Mouse (Mus musculus) MEL (cell line): ENCODE results near the gene Szt2.

ENCODE experiments used
- CHD2 ChIP-seq: IDR thresholded peaks from 2 replicates; pipeline ENCODE4 v1.6.1; 2011; ENCODE audit warnings: low read length, improper control_type of control experiment
- CTCF ChIP-seq, 3 experiments: IDR thresholded peaks in 2 of 3; conservative IDR thresholded peaks in 1 of 3; 2 replicates each; pipeline ENCODE4 v1.5.1; 2011 to 2012; ENCODE audit warnings: low read length in 3 of 3, low read depth in 2 of 3, mild to moderate bottlenecking in 2 of 3, improper control_type of control experiment in 1 of 3, inconsistent platforms in 1 of 3, mixed read lengths in 1 of 3, moderate library complexity in 1 of 3; ENCODE audit not compliant: control insufficient read depth in 1 of 3, insufficient read depth in 1 of 3, poor library complexity in 1 of 3, severe bottlenecking in 1 of 3
- EP300 ChIP-seq, 2 experiments: IDR thresholded peaks; 2 replicates each; pipeline ENCODE4 v1.6.1; 2011; ENCODE audit warnings: improper control_type of control experiment in 2 of 2, low read length in 2 of 2, low read depth in 1 of 2, mild to moderate bottlenecking in 1 of 2
- MEF2A ChIP-seq: IDR thresholded peaks from 2 replicates; pipeline ENCODE4 v1.6.1; 2014; ENCODE audit warnings: low read depth, mild to moderate bottlenecking, inconsistent platforms, low read length, improper control_type of control experiment; ENCODE audit not compliant: poor library complexity, insufficient replicate concordance, severe bottlenecking; ENCODE audit errors: extremely low read depth
- POLR2A ChIP-seq, 2 experiments: IDR thresholded peaks; 2 replicates each; pipeline ENCODE4 v1.6.1; 2011 to 2012; ENCODE audit warnings: low read length in 2 of 2, mild to moderate bottlenecking in 2 of 2, control low read depth in 1 of 2, improper control_type of control experiment in 1 of 2, low read depth in 1 of 2, moderate library complexity in 1 of 2; ENCODE audit not compliant: control insufficient read depth in 1 of 2, insufficient read depth in 1 of 2, poor library complexity in 1 of 2
- TCF12 ChIP-seq: IDR thresholded peaks from 2 replicates; pipeline ENCODE4 v1.6.1; 2014; ENCODE audit warnings: low read depth, mild to moderate bottlenecking, inconsistent platforms, low read length, improper control_type of control experiment, moderate library complexity
- USF1 ChIP-seq: IDR thresholded peaks from 2 replicates; pipeline ENCODE4 v1.6.1; 2014; ENCODE audit warnings: low read depth, mild to moderate bottlenecking, inconsistent platforms, low read length, improper control_type of control experiment, moderate library complexity
- USF2 ChIP-seq, 2 experiments: IDR thresholded peaks; 2 replicates each; pipeline ENCODE4 v1.6.1; 2011 to 2012; ENCODE audit warnings: improper control_type of control experiment in 2 of 2, low read length in 2 of 2, borderline replicate concordance in 1 of 2, inconsistent platforms in 1 of 2, low read depth in 1 of 2, mild to moderate bottlenecking in 1 of 2; ENCODE audit not compliant: insufficient read depth in 1 of 2
- ZC3H11A ChIP-seq: IDR thresholded peaks from 2 replicates; pipeline ENCODE4 v1.6.1; 2012; ENCODE audit warnings: low read depth, mild to moderate bottlenecking, inconsistent platforms, low read length, improper control_type of control experiment

- TF ChIP-seq EP300 (IDR thresholded peaks at IDR 0.05; ENCODE audit: low read depth in 1 of 2, low read length in 2 of 2) = no peak
- TF ChIP-seq POLR2A (IDR thresholded peaks at IDR 0.05; ENCODE audit: control insufficient read depth in 1 of 2, insufficient read depth in 1 of 2, low read depth in 1 of 2, low read length in 2 of 2, poor library complexity in 1 of 2) = no peak
- no peak for TF ChIP-seq TCF12
- TF ChIP-seq CTCF (IDR thresholded peaks at IDR 0.05 in 2 of 3, conservative IDR thresholded peaks at IDR 0.05 in 1 of 3; ENCODE audit: control insufficient read depth in 1 of 3, insufficient read depth in 1 of 3, low read depth in 2 of 3, low read length in 3 of 3, poor library complexity in 1 of 3, severe bottlenecking in 1 of 3) = no peak
- no peak for TF ChIP-seq USF1
- no peak for TF ChIP-seq USF2 (IDR thresholded peaks at IDR 0.05; ENCODE audit: borderline replicate concordance in 1 of 2, insufficient read depth in 1 of 2, low read depth in 1 of 2, low read length in 2 of 2)
- TF ChIP-seq ZC3H11A = no peak
- TF ChIP-seq CHD2 = no peak
- TF ChIP-seq MEF2A = no peak
These were observed 6.4 kb downstream of the Szt2 start for GRCm38 (mm10) chr4:118402701-118403100.
